Mouse (Mus musculus): ENCODE measurements around the gene N4bp2l1.

DNA sequence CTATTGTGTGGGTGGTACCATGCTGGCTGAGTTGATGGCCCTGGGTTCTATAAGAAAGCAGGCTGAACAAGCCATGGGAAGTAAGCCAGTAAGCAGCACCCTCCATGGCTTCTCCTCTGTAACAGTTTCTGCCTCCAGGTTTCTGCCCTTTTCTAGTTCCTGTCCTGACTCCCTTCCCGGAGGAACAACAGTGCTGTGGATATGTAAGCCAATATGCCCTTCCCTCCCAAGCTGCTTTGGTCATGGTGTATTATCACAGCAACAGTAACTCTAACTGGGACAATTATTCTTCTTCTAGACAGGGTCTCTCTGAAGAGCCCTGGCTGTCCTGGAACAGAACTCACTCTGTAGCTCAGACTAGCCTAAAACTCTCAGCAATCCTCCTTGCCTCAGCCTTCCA, 14.1 kb upstream of the N4bp2l1 start:
- TF ChIP-seq CHD2 (IDR thresholded peaks at IDR 0.05; ENCODE audit: low read depth, low read length) = no peak
- no peak for TF ChIP-seq ZC3H11A (IDR thresholded peaks at IDR 0.05; ENCODE audit: borderline replicate concordance, low read depth, low read length)
- no peak for TF ChIP-seq ZNF384 (IDR thresholded peaks at IDR 0.05; ENCODE audit: low read depth, low read length)
